Mouse (Mus musculus): ENCODE measurements around the gene Asnsd1. TPM values are rescaled to one million over a fixed set of nuclear protein-coding genes. Genes with fewer than 3 reads are reported as not detected.

Gene Asnsd1
- total RNA-seq, 2 experiments from 2014 or later = 38.7 to 40.7 TPM

Other genes with a start within 250 kb of the Asnsd1 start
- gene 1700019A02Rik, start 165.1 kb downstream of the Asnsd1 start, total RNA-seq (2021) = not detected
- 10 to 100 TPM; 10.1 to 13.8 TPM for gene Pms1, start 55.7 kb downstream of the Asnsd1 start, total RNA-seq (2021)
- gene Ormdl1, start 55.7 kb downstream of the Asnsd1 start, total RNA-seq (2021) = 10 to 100 TPM; 12.1 to 13.3 TPM
- gene Gm28778, start 55.6 kb downstream of the Asnsd1 start, total RNA-seq (2021) = not detected
- 10 to 100 TPM; 15.2 to 17.2 TPM for gene Osgepl1, start 39.1 kb downstream of the Asnsd1 start, total RNA-seq (2021)
- not detected for gene Asdurf, start 133 bp downstream of the Asnsd1 start, total RNA-seq (2021)
- under 1 TPM; 0.34 to 0.54 TPM for gene Gm28551, start 85 bp downstream of the Asnsd1 start, total RNA-seq (2021)

Data from left cerebral cortex, postnatal 4 days (tissue).